Mouse (Mus musculus): ENCODE measurements at regions not wholly inside any gene's neighbourhood (a gene's known extent, or its start where the extent isn't known, plus 50 kb on each side); places are given as distances from the start of the nearest gene placed in this dataset.

DNA sequence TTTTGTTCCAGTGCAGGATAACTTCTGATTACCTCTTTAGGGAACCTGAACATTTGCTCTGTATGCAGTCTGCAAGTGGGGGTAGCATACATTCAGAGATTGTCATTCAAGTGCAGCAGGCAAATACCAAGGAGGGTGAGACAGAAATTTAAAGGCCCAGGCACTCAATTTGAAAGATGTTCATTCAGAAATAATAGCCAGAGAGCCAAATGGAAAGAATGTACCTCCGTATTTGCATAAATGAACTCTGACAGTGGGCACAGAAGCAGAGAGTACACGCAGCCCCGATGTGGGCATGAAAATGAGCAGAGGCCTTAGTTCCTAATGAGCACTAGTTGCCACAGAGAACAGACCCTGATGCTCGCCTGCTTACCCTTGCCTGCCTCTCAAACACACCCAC lies 958.8 kb upstream of the Flrt2 start:
- Histone ChIP-seq H3K36me3 (replicated peaks in 1 of 2; ENCODE audit: control insufficient read depth in 1 of 2, insufficient read depth in 1 of 2, low read length in 1 of 2) (no peaks in the 10 kb centered on the region), H3K9ac (ENCODE audit: insufficient read depth, low read depth) (no peak overlapping the region), H3K79me2 (replicated peaks; ENCODE audit: control insufficient read depth, extremely low read depth, insufficient read depth, poor library complexity, severe bottlenecking) (no peaks in the 10 kb centered on the region), H3K27me3 (replicated peaks) (no peaks in the 10 kb centered on the region), H3K4me2 (ENCODE audit: insufficient read depth, low read depth, poor library complexity, severe bottlenecking) (no peak overlapping the region), H3K27ac (ENCODE audit: insufficient read depth, low read depth) (no peak overlapping the region), H3K4me1 (ENCODE audit: control insufficient read depth in 1 of 2, insufficient read depth in 2 of 2) (no peaks in the 10 kb centered on the region), H3K9me3 (replicated peaks; ENCODE audit: low read length) (peaks cover 15% of the 10 kb centered on the region), H3K4me3 (replicated peaks in 1 of 3; ENCODE audit: low read depth in 2 of 3, low read length in 2 of 3, poor library complexity in 1 of 3) (no peak overlapping the region)
- in situ Hi-C loops (cut with MboI; ENCODE audit: low pct_ligation_motif_present, low pct_unique_long_range_greater_than_20kb, low sequenced_read_pairs) (no loop called here), dilution Hi-C loops (cut with MboI; ENCODE audit: extremely low pct_ligation_motif_present, extremely low pct_unique_long_range_greater_than_20kb, low sequenced_read_pairs) (no loop called here)
- TF ChIP-seq E2F4 (IDR thresholded peaks at IDR 0.05; ENCODE audit: insufficient replicate concordance, low read depth, low read length) (no peak), ETS1 (conservative IDR thresholded peaks at IDR 0.05; ENCODE audit: low read depth, low read length) (no peak), HCFC1 (IDR thresholded peaks at IDR 0.05; ENCODE audit: low read depth, low read length) (no peak), SMC3 (IDR thresholded peaks at IDR 0.05; ENCODE audit: low read depth, low read length) (no peak), KAT2A (IDR thresholded peaks at IDR 0.05; ENCODE audit: insufficient replicate concordance, low read length) (no peak), JUN (IDR thresholded peaks at IDR 0.05; ENCODE audit: insufficient read depth, low read depth, low read length) (no peak), MYC (IDR thresholded peaks at IDR 0.05; ENCODE audit: low read depth, low read length) (no peak), ZKSCAN1 (IDR thresholded peaks at IDR 0.05; ENCODE audit: borderline replicate concordance, low read depth, low read length) (no peak), RAD21 (IDR thresholded peaks at IDR 0.05; ENCODE audit: low read depth, low read length) (no peak), JUND (conservative IDR thresholded peaks at IDR 0.05; ENCODE audit: low read depth, low read length) (no peak), CHD2 (IDR thresholded peaks at IDR 0.05; ENCODE audit: low read length) (no peak)
- no peak for DNase-seq (ENCODE audit: extremely low read depth)

DNA sequence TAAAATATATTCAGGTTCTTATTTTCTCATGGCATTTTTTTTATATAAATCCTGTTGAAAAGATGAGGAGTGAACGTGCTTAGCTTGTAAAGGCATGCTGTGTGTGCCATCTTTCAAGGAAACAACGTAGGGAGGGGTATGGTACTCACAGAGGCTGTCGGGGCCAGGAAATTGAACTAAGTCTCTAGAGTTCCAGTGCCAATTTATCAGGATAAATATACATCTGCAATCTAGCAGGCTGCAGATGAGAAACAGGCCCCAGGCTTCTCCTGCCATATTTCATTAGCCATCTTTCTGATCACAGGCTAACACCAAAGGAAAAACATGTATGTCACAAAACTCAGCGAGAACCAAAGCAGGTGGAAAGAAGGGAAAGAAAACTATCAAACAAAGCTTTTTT lies 954.8 kb upstream of the Flrt2 start:
- Histone ChIP-seq H3K9me3 (replicated peaks; ENCODE audit: low read length) (peaks cover 29% of the 10 kb centered on the region), H3K4me3 (replicated peaks in 1 of 3; ENCODE audit: low read depth in 2 of 3, low read length in 2 of 3, poor library complexity in 1 of 3) (no peak overlapping the region), H3K4me1 (ENCODE audit: control insufficient read depth in 1 of 2, insufficient read depth in 2 of 2) (no peaks in the 10 kb centered on the region), H3K27ac (ENCODE audit: insufficient read depth, low read depth) (no peak overlapping the region), H3K9ac (ENCODE audit: insufficient read depth, low read depth) (no peak overlapping the region), H3K36me3 (replicated peaks in 1 of 2; ENCODE audit: control insufficient read depth in 1 of 2, insufficient read depth in 1 of 2, low read length in 1 of 2) (no peaks in the 10 kb centered on the region), H3K79me2 (replicated peaks; ENCODE audit: control insufficient read depth, extremely low read depth, insufficient read depth, poor library complexity, severe bottlenecking) (no peaks in the 10 kb centered on the region), H3K27me3 (replicated peaks) (no peaks in the 10 kb centered on the region), H3K4me2 (ENCODE audit: insufficient read depth, low read depth, poor library complexity, severe bottlenecking) (no peak overlapping the region)
- DNase-seq (ENCODE audit: extremely low read depth) = no peak
- in situ Hi-C loops (cut with MboI; ENCODE audit: low pct_ligation_motif_present, low pct_unique_long_range_greater_than_20kb, low sequenced_read_pairs) = no loop called here
- dilution Hi-C loops (cut with MboI; ENCODE audit: extremely low pct_ligation_motif_present, extremely low pct_unique_long_range_greater_than_20kb, low sequenced_read_pairs) = no loop called here
- TF ChIP-seq CTCF (conservative IDR thresholded peaks at IDR 0.05 in 1 of 2, IDR thresholded peaks at IDR 0.05 in 1 of 2; ENCODE audit: low read depth in 2 of 2, low read length in 2 of 2) (no peak), CHD2 (IDR thresholded peaks at IDR 0.05; ENCODE audit: low read length) (no peak), POLR2AphosphoS2 (IDR thresholded peaks at IDR 0.05; ENCODE audit: low read depth, low read length) (no peak), JUN (IDR thresholded peaks at IDR 0.05; ENCODE audit: insufficient read depth, low read depth, low read length) (no peak), ZNF384 (IDR thresholded peaks at IDR 0.05; ENCODE audit: low read depth, low read length) (no peak), ZMIZ1 (IDR thresholded peaks at IDR 0.05; ENCODE audit: low read depth, low read length) (no peak), RCOR1 (conservative IDR thresholded peaks at IDR 0.05; ENCODE audit: low read depth, low read length) (no peak), HCFC1 (IDR thresholded peaks at IDR 0.05; ENCODE audit: low read depth, low read length) (no peak), SIN3A (IDR thresholded peaks at IDR 0.05; ENCODE audit: low read length) (no peak), MAX (IDR thresholded peaks at IDR 0.05; ENCODE audit: low read length) (no peak)
